Mouse (Mus musculus) heart, embryonic 15.5 days (tissue): Measurements from ENCODE around the gene Dcbld2. TPM values are rescaled to one million over a fixed set of nuclear protein-coding genes. Genes with fewer than 3 reads are reported as not detected.

Experiments used
- ATAC-seq: fragments of 200-750 bp; cut with Nextera tagmentation; replicated peaks from 2 replicates; pipeline ENCODE4 v1.8.0; 2017; ENCODE audit warnings: low read depth, moderate TSS enrichment; ENCODE audit not compliant: insufficient number of reproducible peaks, insufficient read depth, low FRiP score
- H3K27ac ChIP-seq: fragments of 300-500 bp; sonication (generic); 2 replicates; pipeline ENCODE4 v1.5.1; 2015; ENCODE audit warnings: mild to moderate bottlenecking, inconsistent platforms
- H3K27me3 ChIP-seq: fragments of 300-500 bp; sonication (generic); 2 replicates; pipeline ENCODE4 v1.6.1; 2015; ENCODE audit warnings: inconsistent platforms
- H3K36me3 ChIP-seq: fragments of 300-500 bp; sonication (generic); 2 replicates; pipeline ENCODE4 v1.6.1; 2015; ENCODE audit warnings: mild to moderate bottlenecking, inconsistent platforms
- H3K4me1 ChIP-seq: fragments of 300-500 bp; sonication (generic); replicated peaks from 2 replicates; pipeline ENCODE4 v1.6.1; 2015; ENCODE audit warnings: inconsistent platforms
- H3K4me2 ChIP-seq: fragments of 300-500 bp; sonication (generic); 2 replicates; pipeline ENCODE4 v1.6.1; 2015; ENCODE audit warnings: inconsistent platforms, mild to moderate bottlenecking, moderate library complexity
- H3K4me3 ChIP-seq: fragments of 300-500 bp; sonication (generic); 2 replicates; pipeline ENCODE4 v1.5.1; 2015; ENCODE audit warnings: mild to moderate bottlenecking, inconsistent platforms
- H3K9ac ChIP-seq: fragments of 300-500 bp; sonication (generic); 2 replicates; pipeline ENCODE4 v1.6.1; 2015; ENCODE audit warnings: mild to moderate bottlenecking, inconsistent platforms
- H3K9me3 ChIP-seq: fragments of 300-500 bp; sonication (generic); replicated peaks from 2 replicates; pipeline ENCODE4 v1.6.1; 2016; ENCODE audit warnings: inconsistent platforms
- WGBS: fragments of 180-500 bp; shearing (Covaris S2); methylation state at CpG from one replicate; pipeline ENCODE4 v1.1.7; 2015; ENCODE audit warnings: mixed read lengths; 5-methylcytosine and 5-hydroxymethylcytosine counted together
- polyA plus RNA-seq: library from polyadenylated mRNA; unstranded; fragments of >200 nt; fragmentation: Nextera tagmentation; extraction: Ambion mirVana; gene quantifications from 2 replicates; pipeline ENCODE4 v1.2.1, GENCODE M21; 2015

Gene Dcbld2
- polyA plus RNA-seq = 10.7 and 11.7 TPM in 2 replicates

DNA sequence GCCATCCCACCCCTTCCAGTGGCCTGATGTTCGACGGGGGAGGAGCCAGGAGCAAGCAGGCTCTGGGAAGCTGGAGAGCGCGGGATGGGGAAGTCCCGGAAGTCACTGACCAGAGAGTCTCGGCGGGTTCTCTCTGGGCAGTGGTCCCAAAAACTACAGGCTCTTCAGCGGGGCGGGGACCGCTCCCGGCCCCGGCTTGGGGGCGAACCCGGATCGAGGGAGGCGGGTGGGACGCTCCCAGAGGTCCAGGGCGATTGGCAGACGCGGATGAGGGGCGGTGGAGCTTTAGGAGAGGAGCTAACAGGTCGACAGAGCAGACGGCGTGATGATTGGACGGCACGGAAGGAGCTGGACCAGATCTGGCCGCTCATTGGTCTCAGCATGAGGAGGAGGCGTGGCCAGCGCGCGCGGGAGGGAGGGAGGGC, at the start of gene Dcbld2:
Gene Dcbld2 (plus strand): TSS at position 382 of the 425 bp plus-strand sequence.
- ATAC-seq = peak; percentile 100
- WGBS = under 1% methylated on average over 32 of the region's 32 CpGs

DNA sequence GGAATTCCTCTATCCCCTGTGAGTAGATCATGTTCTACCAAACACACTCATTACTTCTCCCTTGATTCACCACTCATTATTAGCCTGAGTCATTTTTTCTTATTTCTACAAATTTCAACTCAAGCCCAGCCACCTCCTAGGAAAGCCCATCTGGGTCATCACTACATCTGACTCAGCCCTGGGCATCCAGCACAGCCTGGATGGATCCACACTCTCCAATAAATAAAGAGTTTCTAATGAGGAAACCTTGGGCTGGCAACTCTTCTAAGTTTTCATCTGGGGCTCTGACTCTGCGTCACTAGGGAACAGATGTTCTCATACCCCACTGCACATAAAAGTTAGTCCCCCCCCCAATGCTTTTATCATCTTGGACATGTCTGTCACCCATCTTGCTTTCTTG, 31.1 kb upstream of the Dcbld2 start:
- no peak overlapping the region for H3K4me3 ChIP-seq
- 71% methylated on average over 1 of the region's 1 CpGs for WGBS
- H3K9me3 ChIP-seq = no peaks in the 10 kb centered on the region

More for the DNA sequence above, at the start of gene Dcbld2:
- peak within 1 kb of the TSS; percentile 98 for H3K4me3 ChIP-seq
- peak within 1 kb of the TSS; percentile 64 for H3K4me2 ChIP-seq
- H3K9me3 ChIP-seq = no peaks in the 10 kb centered on the region
- H3K9ac ChIP-seq = peak within 1 kb of the TSS; percentile 96
- H3K27me3 ChIP-seq = no peaks in the 10 kb centered on the region
- peaks cover 17% of the 10 kb centered on the region for H3K4me1 ChIP-seq
- no peaks in the 10 kb centered on the region for H3K36me3 ChIP-seq
- H3K27ac ChIP-seq = peak within 1 kb of the TSS; percentile 93

DNA sequence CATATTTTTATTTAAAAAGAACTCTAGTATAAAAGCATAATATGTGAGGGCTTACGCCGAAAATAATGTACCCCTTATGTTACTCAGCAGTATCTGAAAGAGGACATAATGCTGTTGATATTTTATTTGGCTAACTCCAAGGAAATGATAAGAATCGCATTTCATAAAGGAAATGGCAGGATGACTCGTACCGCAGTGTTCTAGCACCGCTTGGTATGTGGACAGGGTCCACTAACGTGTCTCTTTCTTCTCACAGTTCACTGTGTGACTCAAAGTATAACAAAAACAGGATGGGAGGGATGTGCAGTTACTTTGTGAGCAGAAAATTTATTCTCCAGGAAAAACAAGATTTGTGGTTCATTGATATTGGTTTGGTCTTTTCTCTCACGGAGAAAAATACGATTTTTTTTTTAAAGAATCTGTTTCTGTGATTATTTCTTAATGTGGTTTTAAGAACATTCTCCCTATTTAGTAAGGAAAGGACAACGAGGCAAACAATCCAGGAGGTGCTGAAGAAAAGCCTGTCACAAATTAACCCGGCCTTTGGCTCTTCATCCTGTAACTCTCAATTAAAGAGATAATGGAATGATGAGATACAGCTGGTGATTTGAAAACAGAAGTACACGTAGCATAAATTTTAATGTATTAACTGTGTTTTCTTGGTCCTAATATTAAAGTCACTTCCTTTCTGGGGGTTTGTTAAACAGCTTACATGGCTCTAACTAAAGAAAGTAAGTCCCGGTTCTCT, 30.3 kb upstream of the Dcbld2 start:
- Histone ChIP-seq H3K27ac (no peak overlapping the region), H3K9ac (no peak overlapping the region), H3K27me3 (no peaks in the 10 kb centered on the region), H3K4me2 (no peak overlapping the region), H3K9me3 (no peaks in the 10 kb centered on the region), H3K4me3 (no peak overlapping the region), H3K36me3 (no peaks in the 10 kb centered on the region), H3K4me1 (no peaks in the 10 kb centered on the region)
- no peak for ATAC-seq
- 47% methylated on average over 13 of the region's 13 CpGs for WGBS

More for the DNA sequence above, 31.1 kb upstream of the Dcbld2 start:
- Histone ChIP-seq H3K4me2 (no peak overlapping the region), H3K9ac (no peak overlapping the region), H3K4me1 (no peaks in the 10 kb centered on the region), H3K36me3 (no peaks in the 10 kb centered on the region), H3K27ac (no peak overlapping the region), H3K27me3 (no peaks in the 10 kb centered on the region)
- ATAC-seq = no peak

DNA sequence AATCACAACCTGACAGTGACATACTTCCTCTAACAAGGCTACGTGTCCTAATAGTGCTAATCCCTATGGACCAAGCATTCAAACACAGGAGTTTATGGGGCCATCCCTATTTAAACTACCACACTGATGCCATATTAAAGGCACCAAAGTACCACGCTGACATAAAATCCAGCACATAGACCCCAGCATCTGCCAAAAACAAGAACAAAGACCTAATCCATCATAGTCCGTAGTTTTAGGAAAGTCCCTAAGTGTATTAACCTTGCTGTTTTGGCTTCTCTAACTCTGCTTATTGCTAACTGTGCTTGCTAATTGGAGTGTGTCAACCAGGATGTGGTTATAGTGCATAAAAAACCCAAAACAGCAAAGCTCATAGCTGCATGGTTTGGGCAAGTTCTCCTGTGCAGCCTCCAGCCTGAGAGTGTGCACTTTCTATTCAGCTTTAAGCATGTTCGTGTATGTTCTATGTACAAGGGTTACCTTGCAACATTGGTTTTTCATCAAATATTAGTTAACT, 21.9 kb upstream of the Dcbld2 start:
- Histone ChIP-seq H3K9me3 (no peaks in the 10 kb centered on the region), H3K4me1 (no peaks in the 10 kb centered on the region; the same call in 1 of the 2 replicates), H3K36me3 (no peaks in the 10 kb centered on the region), H3K4me2 (no peak overlapping the region), H3K4me3 (no peak overlapping the region), H3K27ac (no peak overlapping the region), H3K9ac (no peak overlapping the region), H3K27me3 (no peaks in the 10 kb centered on the region)
- WGBS = 89% methylated on average over 4 of the region's 4 CpGs
- ATAC-seq = no peak

DNA sequence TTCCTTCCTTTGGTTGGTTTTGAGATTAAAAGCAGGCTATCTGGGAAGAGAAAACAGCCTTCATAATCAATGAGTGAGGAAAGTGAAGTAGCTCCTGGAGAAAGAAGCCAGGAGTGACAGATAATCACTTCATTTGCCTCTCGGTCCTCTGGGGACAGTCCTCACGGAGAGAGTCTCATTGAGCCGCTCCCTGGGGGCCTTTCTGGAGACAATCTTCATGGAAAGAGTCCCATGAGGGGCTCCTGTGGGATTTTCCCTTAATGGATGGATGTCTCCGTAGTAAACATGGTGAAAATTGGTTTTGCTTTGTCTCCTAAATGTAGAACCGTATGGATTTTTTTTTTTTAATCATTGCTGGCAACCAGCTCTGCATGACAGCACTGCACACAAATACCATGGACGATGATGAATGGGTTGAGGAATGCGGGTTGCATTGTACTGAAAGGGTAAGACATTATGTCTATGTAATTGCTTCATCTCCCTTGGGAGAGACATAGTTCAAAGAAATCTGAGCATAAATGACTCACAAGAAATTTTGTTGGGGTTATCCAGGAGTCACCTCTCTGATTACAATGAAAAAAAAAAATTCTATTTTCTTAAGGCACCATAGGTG, 19.0 kb upstream of the Dcbld2 start:
- no peaks in the 10 kb centered on the region; the same call in 1 of the 2 replicates for H3K4me1 ChIP-seq
- 0 out of 2 replicates have a peak overlapping the region, but pooled peaks have one; percentile 4 for H3K4me2 ChIP-seq
- no peak for ATAC-seq
- H3K9me3 ChIP-seq = no peaks in the 10 kb centered on the region
- WGBS = 45% methylated on average over 7 of the region's 7 CpGs
- H3K27me3 ChIP-seq = no peaks in the 10 kb centered on the region
- no peaks in the 10 kb centered on the region for H3K36me3 ChIP-seq
- H3K4me3 ChIP-seq = no peak overlapping the region
- no peak overlapping the region for H3K9ac ChIP-seq
- no peak overlapping the region for H3K27ac ChIP-seq

DNA sequence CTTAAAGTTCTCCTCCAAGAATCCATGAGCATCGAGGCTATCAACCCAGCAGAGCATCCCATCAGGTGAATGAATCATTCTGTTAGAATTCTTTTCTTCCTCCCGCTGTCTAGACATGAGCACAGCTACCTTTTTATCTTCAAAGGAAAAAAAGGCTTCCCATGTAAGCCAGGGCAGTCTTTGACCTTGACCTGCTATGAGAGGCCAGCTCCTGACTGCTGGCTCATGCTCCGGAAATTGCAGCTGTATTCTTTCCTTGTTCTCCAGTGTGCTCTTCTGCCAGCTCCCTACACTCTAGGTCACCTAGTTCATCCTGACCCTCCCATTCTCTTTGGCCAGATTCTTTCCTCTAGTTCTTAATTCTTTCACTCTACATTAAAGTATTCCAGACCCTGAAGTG, 15.2 kb upstream of the Dcbld2 start:
- WGBS = 50% methylated on average over 3 of the region's 3 CpGs
- Histone ChIP-seq H3K27me3 (no peaks in the 10 kb centered on the region), H3K4me3 (no peak overlapping the region), H3K36me3 (no peaks in the 10 kb centered on the region), H3K9ac (no peak overlapping the region), H3K27ac (no peak overlapping the region), H3K4me1 (no peaks in the 10 kb centered on the region; the same call in 1 of the 2 replicates), H3K4me2 (no peak overlapping the region), H3K9me3 (no peaks in the 10 kb centered on the region)
- no peak for ATAC-seq

DNA sequence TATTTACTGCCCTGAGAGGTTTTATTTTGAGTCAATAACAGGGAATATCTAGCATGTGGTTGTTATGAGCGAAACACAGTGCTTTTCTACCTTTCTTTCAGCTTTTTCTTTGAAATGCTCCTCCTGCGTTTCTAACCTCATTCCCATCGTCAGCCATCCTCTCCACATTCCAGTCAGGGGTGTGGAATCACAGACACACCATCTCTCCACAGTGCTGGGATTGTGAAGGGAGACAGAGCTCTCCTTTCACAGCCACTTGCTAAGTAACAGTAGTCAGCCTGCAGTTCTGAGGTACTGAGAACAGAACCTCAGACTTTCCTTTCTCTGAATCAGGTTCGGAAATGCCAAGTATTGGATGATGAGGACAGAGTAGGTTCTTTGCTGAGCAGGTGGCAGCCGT, 14.1 kb upstream of the Dcbld2 start:
- Histone ChIP-seq H3K4me1 (peaks cover 4% of the 10 kb centered on the region; the same call in 1 of the 2 replicates), H3K4me3 (no peak overlapping the region), H3K9ac (no peak overlapping the region), H3K27me3 (no peaks in the 10 kb centered on the region), H3K36me3 (no peaks in the 10 kb centered on the region), H3K4me2 (no peak overlapping the region), H3K27ac (no peak overlapping the region), H3K9me3 (no peaks in the 10 kb centered on the region)
- no peak for ATAC-seq
- 72% methylated on average over 5 of the region's 5 CpGs for WGBS

DNA sequence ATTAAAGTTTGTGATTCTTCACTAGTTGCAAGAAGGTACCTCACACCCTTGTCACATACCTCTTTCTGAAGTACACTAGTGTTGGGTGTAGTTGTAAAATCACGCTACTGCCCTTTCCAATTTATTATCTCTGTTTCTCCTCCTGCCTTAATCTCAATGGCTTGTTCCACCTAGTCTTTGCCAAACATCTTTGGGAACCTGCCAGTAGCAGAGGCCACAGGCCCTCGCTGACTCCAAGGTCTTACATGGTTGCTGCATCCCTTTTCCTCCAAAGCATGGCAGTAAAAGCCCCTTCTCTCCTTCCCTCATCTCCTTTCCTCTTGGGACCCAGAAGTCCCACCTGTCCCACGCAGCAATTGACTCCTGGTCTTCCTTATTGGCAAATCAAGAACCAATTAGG, 9.6 kb upstream of the Dcbld2 start:
- Histone ChIP-seq H3K27ac (no peak overlapping the region), H3K4me2 (no peak overlapping the region), H3K27me3 (no peaks in the 10 kb centered on the region), H3K36me3 (no peaks in the 10 kb centered on the region), H3K9ac (no peak overlapping the region), H3K4me3 (no peak overlapping the region), H3K4me1 (peaks cover 4% of the 10 kb centered on the region; the same call in 1 of the 2 replicates), H3K9me3 (no peaks in the 10 kb centered on the region)
- ATAC-seq = no peak
- WGBS = 54% methylated on average over 3 of the region's 3 CpGs

DNA sequence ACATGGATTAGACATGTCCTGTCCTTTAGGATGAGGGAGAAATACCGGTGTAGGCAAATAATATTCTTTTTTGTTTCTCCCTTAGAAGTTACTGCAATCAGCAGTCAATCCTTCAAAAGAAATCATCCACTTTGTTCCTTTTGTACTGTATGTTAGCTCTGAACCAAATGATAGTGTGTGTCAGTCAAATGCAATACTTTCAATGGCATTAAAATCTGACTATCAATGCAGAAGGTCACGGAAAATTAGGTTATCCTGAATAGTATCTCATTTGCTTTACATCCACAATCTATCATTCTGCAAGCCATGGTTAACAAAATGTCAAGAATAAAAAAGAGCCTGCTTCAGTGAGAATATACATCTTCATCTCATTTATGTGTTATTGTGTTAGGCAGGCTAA, 7.2 kb upstream of the Dcbld2 start:
- WGBS = 86% methylated on average over 2 of the region's 2 CpGs

DNA sequence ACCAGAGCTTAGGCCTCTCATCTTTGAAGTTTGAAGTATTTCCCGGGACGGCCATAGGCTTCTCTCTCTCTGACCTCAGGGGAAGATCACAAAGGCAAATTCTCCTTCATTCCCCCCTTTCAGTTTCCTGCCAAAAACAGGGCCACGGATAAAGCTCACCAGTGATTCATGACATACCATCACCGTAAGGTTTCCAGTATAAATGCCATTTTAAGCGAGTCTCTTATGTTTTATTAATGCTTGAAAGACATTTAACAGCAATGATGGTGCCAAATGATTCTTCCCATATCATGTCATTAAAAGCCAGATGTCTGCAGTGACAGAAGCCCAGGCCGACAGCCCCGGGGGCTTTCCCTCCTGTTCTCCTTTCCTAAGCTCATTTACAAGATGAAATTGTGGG, 3.6 kb upstream of the Dcbld2 start:
- no peak overlapping the region for H3K27ac ChIP-seq
- no peak overlapping the region for H3K9ac ChIP-seq
- H3K36me3 ChIP-seq = no peaks in the 10 kb centered on the region
- ATAC-seq = no peak
- 57% methylated on average over 7 of the region's 7 CpGs for WGBS
- H3K4me3 ChIP-seq = no peak overlapping the region
- H3K4me2 ChIP-seq = no peak overlapping the region
- H3K4me1 ChIP-seq = 0 out of 2 replicates have a peak, but pooled peaks cover 2% of the 10 kb centered on the region
- no peaks in the 10 kb centered on the region for H3K9me3 ChIP-seq
- H3K27me3 ChIP-seq = no peaks in the 10 kb centered on the region

More for the DNA sequence above, 7.2 kb upstream of the Dcbld2 start:
- Histone ChIP-seq H3K4me3 (no peak overlapping the region), H3K9me3 (no peaks in the 10 kb centered on the region), H3K4me1 (peaks cover 4% of the 10 kb centered on the region; the same call in 1 of the 2 replicates), H3K27me3 (no peaks in the 10 kb centered on the region), H3K36me3 (no peaks in the 10 kb centered on the region), H3K9ac (no peak overlapping the region), H3K4me2 (no peak overlapping the region), H3K27ac (no peak overlapping the region)
- no peak for ATAC-seq

DNA sequence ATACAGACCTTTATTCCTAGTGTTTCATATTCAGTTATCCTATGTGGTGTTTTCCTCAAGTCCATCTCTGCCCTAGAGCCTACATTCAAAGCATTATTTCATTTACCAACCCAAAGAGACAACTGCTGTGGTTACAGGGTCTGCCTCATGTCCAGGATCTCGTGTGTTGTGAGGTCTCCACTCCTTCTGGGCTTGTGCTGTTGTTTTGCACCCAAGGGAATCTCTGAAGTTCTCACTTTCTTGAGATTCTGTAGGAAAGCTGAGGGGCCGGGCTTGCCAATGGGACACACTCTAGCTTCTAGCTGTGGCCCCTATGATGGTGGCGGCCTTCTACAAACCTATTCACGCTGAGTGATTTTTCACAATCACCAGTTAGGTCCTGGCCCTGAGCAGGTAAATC, 3.0 kb upstream of the Dcbld2 start:
- Histone ChIP-seq H3K4me3 (no peak overlapping the region), H3K4me2 (no peak overlapping the region), H3K27ac (no peak overlapping the region), H3K4me1 (0 out of 2 replicates have a peak, but pooled peaks cover 4% of the 10 kb centered on the region), H3K9me3 (no peaks in the 10 kb centered on the region), H3K36me3 (no peaks in the 10 kb centered on the region), H3K27me3 (no peaks in the 10 kb centered on the region), H3K9ac (no peak overlapping the region)
- ATAC-seq = no peak
- 88% methylated on average over 4 of the region's 4 CpGs for WGBS
